Mouse (Mus musculus): ENCODE data around the gene Olfr596.
"Not testable (repeated sequence)": the region's sequence is repeated elsewhere in the genome, so short reads cannot be mapped to it uniquely, and the experiment has no call there.

Gene Olfr596

GRCm38 (mm10) chr7:103305348-103305747 is at the start of gene Olfr596:
TSS of gene Olfr596 (plus strand) at chr7:103305648.
- DNase-seq (ENCODE audit: low spot score), result not testable (repeated sequence)

GRCm38 (mm10) chr7:103316015-103316414 is 10.6 kb downstream of the Olfr596 start, which contains the start of gene Olfr597:
TSS of gene Olfr597 (plus strand) at chr7:103316315.
- DNase-seq (ENCODE audit: low spot score), result not testable (repeated sequence)

- no peak for DNase-seq (ENCODE audit: low spot score)
These were observed 17.8 kb downstream of the Olfr596 start, which contains the start of gene Olfr598 for GRCm38 (mm10) chr7:103323268-103323667. TSS of gene Olfr598 (plus strand) at chr7:103323568.

DNA sequence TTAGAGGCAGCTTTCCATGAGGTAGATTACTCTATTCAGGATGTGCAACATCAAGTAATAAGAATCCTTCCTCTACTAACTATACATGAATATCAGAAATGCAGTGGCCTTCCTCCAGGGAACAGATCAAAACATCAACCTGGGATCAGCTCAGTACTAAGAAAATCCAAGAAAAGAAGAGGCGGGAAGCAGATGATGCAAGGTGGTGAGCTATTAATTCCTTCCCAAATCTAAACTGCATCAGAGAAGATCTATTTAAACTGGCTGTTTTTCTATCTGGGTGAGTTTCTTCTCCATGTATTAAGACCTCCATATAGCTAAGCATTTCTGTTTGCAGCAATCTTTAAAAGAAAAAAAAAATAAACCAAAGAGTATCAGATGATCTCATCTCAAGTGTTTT is 30.2 kb downstream of the Olfr596 start, which contains the start of gene Olfr599:
TSS of gene Olfr599 (plus strand) at position 301 of the 400 bp plus-strand sequence.
- no peak for DNase-seq (ENCODE audit: low spot score)

DNA sequence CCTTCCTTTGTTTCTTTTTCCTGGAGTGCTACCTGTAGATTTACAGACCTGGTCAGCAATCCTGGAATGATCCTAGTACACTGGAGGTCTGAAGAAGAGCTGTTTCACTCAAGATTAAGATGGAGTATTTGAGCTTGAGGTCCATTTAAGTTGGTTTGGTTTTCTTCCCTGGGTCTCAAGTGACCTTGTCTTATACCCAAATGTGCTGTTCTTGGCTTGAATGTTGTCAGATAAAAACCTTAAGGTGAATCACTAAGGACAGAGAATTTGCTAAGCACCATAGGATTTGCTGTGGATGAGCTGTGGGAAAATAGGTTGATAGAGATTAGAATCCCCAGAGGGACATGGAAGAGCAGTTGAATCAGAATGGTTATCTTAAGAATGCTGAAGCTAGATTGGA is 44.1 kb downstream of the Olfr596 start, which contains the start of gene Olfr600:
TSS of gene Olfr600 (minus strand) at position 101 of the 400 bp plus-strand sequence.
- DNase-seq (ENCODE audit: low spot score), result no peak
